Mouse (Mus musculus) olfactory bulb, adult 2 months (tissue): ENCODE data around the gene Actl6b.

ENCODE experiments used
- CTCF ChIP-seq: fragments of 200-500 bp; IDR thresholded peaks from 2 replicates; pipeline ENCODE4 v1.5.1; 2012; ENCODE audit warnings: low read depth, mild to moderate bottlenecking, low read length, moderate library complexity; ENCODE audit not compliant: insufficient read depth
- POLR2A ChIP-seq: fragments of 200-500 bp; IDR thresholded peaks from 2 replicates; pipeline ENCODE4 v1.6.1; 2012; ENCODE audit warnings: mild to moderate bottlenecking, low read depth, low read length, moderate library complexity; ENCODE audit not compliant: insufficient read depth

DNA sequence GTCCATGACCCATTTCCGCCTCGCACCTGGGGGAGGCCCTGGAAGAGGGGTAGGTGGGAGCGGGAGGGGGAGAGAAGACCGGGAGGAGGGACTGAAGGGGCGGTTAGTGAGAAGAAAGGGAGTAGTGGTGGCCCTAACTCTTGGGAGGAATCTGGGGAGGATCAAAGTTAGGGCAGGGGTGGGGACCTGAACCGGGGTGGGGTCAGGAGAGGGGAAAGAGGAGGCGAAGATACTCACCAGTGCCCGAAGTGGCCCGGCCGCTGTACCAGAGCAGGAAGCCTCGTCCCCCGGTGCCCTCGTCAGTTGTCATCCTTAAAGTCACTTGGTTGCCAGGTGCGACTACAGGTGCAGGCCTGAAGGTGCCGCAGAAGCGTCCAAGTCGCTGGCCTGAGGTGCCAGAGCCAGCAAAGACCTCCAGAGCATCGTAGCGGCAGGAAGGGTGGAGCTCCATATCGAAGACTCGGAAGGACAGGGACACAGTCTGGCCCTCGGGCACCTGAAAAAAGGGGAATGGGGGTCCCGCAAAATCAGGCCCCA is 55.4 kb downstream of the Actl6b start:
- TF ChIP-seq POLR2A, result no peak
- TF ChIP-seq CTCF, result no peak
